Mouse (Mus musculus) stomach, adult 2 months (tissue): ENCODE data around the gene Rpl9-ps1. TPM values are rescaled to one million over a fixed set of nuclear protein-coding genes. Genes with fewer than 3 reads are reported as not detected.

Source experiments
- polyA plus RNA-seq: library from polyadenylated mRNA; depleted of rRNA; stranded (reverse); fragments of >200 nt; gene quantifications from 2 replicates; pipeline ENCODE4 v1.2.3, GENCODE M21; 2012; rRNA removed

Rpl9-ps1 gene
- not detected in 2 replicates for polyA plus RNA-seq

DNA sequence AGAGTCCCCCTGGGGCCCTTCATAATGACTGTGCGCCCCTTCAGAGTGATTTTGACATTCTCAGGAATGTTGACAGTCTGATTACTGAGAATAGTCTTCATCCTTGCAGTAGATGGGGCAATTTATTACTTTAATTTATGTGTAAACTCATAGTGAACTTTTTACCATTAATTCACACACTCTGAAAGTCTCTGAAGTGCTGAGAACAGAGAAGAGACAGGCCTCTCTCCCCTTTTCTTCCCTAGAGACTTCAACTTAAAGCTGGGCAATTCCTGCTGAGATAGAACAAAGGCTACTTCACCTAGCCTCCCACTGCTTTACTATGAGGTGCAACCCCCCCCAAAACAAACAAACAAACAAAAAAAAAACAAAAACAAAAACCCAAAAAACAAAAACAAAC, at the start of gene Rpl9-ps1:
Gene Rpl9-ps1, minus strand, starts transcription at position 101 of the 400 bp plus-strand sequence.

DNA sequence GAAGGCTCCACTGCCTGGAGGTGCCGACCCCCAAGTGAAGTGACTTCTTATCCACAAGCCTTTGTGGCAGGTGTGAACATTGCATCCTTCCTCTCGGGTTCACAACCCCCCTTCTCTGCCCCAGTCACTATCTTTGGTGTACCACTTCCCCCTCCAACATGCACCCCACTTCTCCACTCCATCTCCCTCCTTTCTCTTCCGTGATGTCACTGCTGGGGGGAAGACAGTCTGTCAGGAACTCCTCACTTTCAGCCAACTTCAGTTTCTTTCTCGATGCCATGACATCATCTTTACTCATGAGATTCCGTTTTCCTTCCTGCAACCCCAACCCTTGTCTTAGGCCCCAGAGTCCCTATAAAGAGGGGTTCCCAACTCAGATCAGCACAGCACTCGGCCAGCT, 16.8 kb upstream of the Rpl9-ps1 start, which contains the start of gene Ccl4:
Gene Ccl4, plus strand, starts transcription at position 381 of the 400 bp plus-strand sequence.

DNA sequence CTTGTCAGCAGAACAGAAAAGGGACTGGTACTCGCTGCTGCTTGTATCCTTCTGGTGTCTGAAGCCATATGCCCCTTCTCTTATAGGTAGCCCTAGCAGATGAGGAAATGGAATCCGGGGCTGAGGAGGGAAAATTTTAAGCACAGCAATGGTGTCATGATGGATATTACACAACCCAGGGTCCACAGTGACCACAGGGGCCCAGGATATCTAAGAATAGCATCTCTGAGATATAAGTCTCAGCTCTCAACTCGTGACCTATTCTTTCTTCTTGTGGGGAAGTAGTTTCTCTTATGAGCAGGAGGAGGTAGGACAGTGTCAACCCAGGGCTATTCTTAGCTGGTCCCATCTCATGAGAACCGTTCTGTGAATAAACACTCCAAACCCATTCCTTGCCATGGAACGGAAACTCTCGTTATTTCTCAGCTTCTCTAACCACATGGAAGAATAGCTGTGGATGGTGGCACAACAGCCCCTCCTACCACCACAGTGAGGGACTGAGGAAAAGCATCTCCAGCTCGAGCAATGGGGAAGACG, 4.0 kb upstream of the Rpl9-ps1 start, which contains the start of gene Ccl3:
Gene Ccl3, minus strand, starts transcription at position 51 of the 537 bp plus-strand sequence.

Other genes starting within 250 kb of the Rpl9-ps1 start
- 0.78 and 1.0 TPM in 2 replicates for gene Rasl10b, start 236.5 kb downstream of the Rpl9-ps1 start, polyA plus RNA-seq
- gene Gas2l2, start 216.2 kb downstream of the Rpl9-ps1 start, polyA plus RNA-seq: 0.13 TPM in 2 replicates
- gene 1700020L24Rik, start 207.9 kb downstream of the Rpl9-ps1 start, polyA plus RNA-seq: 0.11 and 0.52 TPM in 2 replicates
- gene Mmp28, start 182.6 kb downstream of the Rpl9-ps1 start, polyA plus RNA-seq: 18.1 and 24.2 TPM in 2 replicates
- gene Taf15, start 172.5 kb downstream of the Rpl9-ps1 start, polyA plus RNA-seq: 0.61 and 1.8 TPM in 2 replicates
- gene Heatr9, start 123.4 kb downstream of the Rpl9-ps1 start, polyA plus RNA-seq: not detected in 2 replicates
- gene Ccl5, start 115.1 kb downstream of the Rpl9-ps1 start, polyA plus RNA-seq: 9.1 and 12.4 TPM in 2 replicates
- 0.47 and 0.59 TPM in 2 replicates for gene Ccl9, start 67.0 kb downstream of the Rpl9-ps1 start, polyA plus RNA-seq
- 4.9 and 9.6 TPM in 2 replicates for gene Ccl6, start 52.5 kb downstream of the Rpl9-ps1 start, polyA plus RNA-seq
- gene Ccl3, start 3.7 kb upstream of the Rpl9-ps1 start, polyA plus RNA-seq: 0.53 and 0.76 TPM in 2 replicates
- 0.25 and 1.1 TPM in 2 replicates for gene Ccl4, start 17.0 kb upstream of the Rpl9-ps1 start, polyA plus RNA-seq
- gene Wfdc17, start 58.4 kb upstream of the Rpl9-ps1 start, polyA plus RNA-seq: 0.70 TPM in 1 of 2 replicates, not detected in the other
- 0.89 TPM in 1 of 2 replicates, not detected in the other for gene Wfdc18, start 63.4 kb upstream of the Rpl9-ps1 start, polyA plus RNA-seq
- gene Wfdc21, start 101.3 kb upstream of the Rpl9-ps1 start, polyA plus RNA-seq: 23.2 and 38.7 TPM in 2 replicates
- 7.7 and 7.9 TPM in 2 replicates for gene Heatr6, start 108.1 kb upstream of the Rpl9-ps1 start, polyA plus RNA-seq
- gene Hnf1b, start 204.4 kb upstream of the Rpl9-ps1 start, polyA plus RNA-seq: 10.0 and 14.3 TPM in 2 replicates